Mouse (Mus musculus) limb, embryonic 10.5 days (tissue): ENCODE data around the gene Pcsk5. TPM values are rescaled to one million over a fixed set of nuclear protein-coding genes. Genes with fewer than 3 reads are reported as not detected.

Experiments used
- DNase-seq: peaks from one replicate; pipeline ENCODE4 v3.0.0-alpha.2; 2017; ENCODE audit warnings: low spot score
- H3K27ac ChIP-seq: fragments of 300-500 bp; sonication (generic); 2 replicates; pipeline ENCODE4 v1.5.1; 2016; ENCODE audit warnings: mild to moderate bottlenecking
- H3K27me3 ChIP-seq: fragments of 300-500 bp; sonication (generic); 2 replicates; pipeline ENCODE4 v1.6.1; 2016; ENCODE audit warnings: low read depth, mild to moderate bottlenecking; ENCODE audit not compliant: poor library complexity, severe bottlenecking
- H3K36me3 ChIP-seq: fragments of 300-500 bp; sonication (generic); 2 replicates; pipeline ENCODE4 v1.6.1; 2016; ENCODE audit warnings: mild to moderate bottlenecking, moderate library complexity
- H3K4me1 ChIP-seq: fragments of 300-500 bp; sonication (generic); 2 replicates; pipeline ENCODE4 v1.6.1; 2016
- H3K4me3 ChIP-seq: fragments of 300-500 bp; sonication (generic); 2 replicates; pipeline ENCODE4 v1.5.1; 2016; ENCODE audit warnings: mild to moderate bottlenecking, moderate library complexity
- H3K9me3 ChIP-seq: fragments of 300-500 bp; sonication (generic); replicated peaks from 2 replicates; pipeline ENCODE4 v1.6.1; 2016; ENCODE audit warnings: mild to moderate bottlenecking
- WGBS: fragments of 180-500 bp; shearing (Covaris S2); methylation state at CpG from one replicate; pipeline ENCODE4 v1.1.7; 2016; 5-methylcytosine and 5-hydroxymethylcytosine counted together
- polyA plus RNA-seq: library from polyadenylated mRNA; unstranded; fragments of >200 nt; fragmentation: Nextera tagmentation; extraction: Ambion mirVana; gene quantifications from 2 replicates; pipeline ENCODE4 v1.2.1, GENCODE M21; 2016

The Pcsk5 gene
- polyA plus RNA-seq, 1 experiment from 2014 or later, result 11.6 TPM

GRCm38 (mm10) chr19:17835681-17836565, 1.5 kb downstream of the Pcsk5 start:
- peaks cover 11% of the 10 kb centered on the region; the same call in 1 of the 2 replicates for H3K27me3 ChIP-seq
- peak overlapping the region; percentile 61 for H3K27ac ChIP-seq
- WGBS, result under 1% methylated on average over 28 of the region's 28 CpGs
- H3K36me3 ChIP-seq, result no peaks in the 10 kb centered on the region
- DNase-seq, result peak; percentile 61
- peak overlapping the region; percentile 80 for H3K4me3 ChIP-seq
- H3K4me1 ChIP-seq, result peaks cover 32% of the 10 kb centered on the region
- H3K9me3 ChIP-seq, result no peaks in the 10 kb centered on the region

GRCm38 (mm10) chr19:17834894-17835293, 2.5 kb downstream of the Pcsk5 start:
- H3K9me3 ChIP-seq, result no peaks in the 10 kb centered on the region
- peaks cover 32% of the 10 kb centered on the region for H3K4me1 ChIP-seq
- no peak for DNase-seq
- H3K27me3 ChIP-seq, result peaks cover 11% of the 10 kb centered on the region; the same call in 1 of the 2 replicates
- peak overlapping the region; percentile 80; the same call in 1 of the 2 replicates for H3K4me3 ChIP-seq
- H3K36me3 ChIP-seq, result no peaks in the 10 kb centered on the region
- H3K27ac ChIP-seq, result no peak overlapping the region

- Histone ChIP-seq H3K27me3 (no peaks in the 10 kb centered on the region), H3K4me1 (peaks cover 24% of the 10 kb centered on the region), H3K9me3 (no peaks in the 10 kb centered on the region), H3K36me3 (no peaks in the 10 kb centered on the region), H3K4me3 (no peak overlapping the region), H3K27ac (no peak overlapping the region)
- DNase-seq, result no peak
- 99% methylated on average over 2 of the region's 2 CpGs for WGBS
These were observed 6.1 kb downstream of the Pcsk5 start for GRCm38 (mm10) chr19:17831376-17831775.

GRCm38 (mm10) chr19:17828414-17828813, 9.0 kb downstream of the Pcsk5 start:
- WGBS, result 81% methylated on average over 8 of the region's 8 CpGs
- H3K9me3 ChIP-seq, result no peaks in the 10 kb centered on the region
- no peaks in the 10 kb centered on the region for H3K27me3 ChIP-seq
- H3K36me3 ChIP-seq, result no peaks in the 10 kb centered on the region
- H3K4me1 ChIP-seq, result no peaks in the 10 kb centered on the region
- no peak overlapping the region for H3K27ac ChIP-seq
- DNase-seq, result no peak
- H3K4me3 ChIP-seq, result no peak overlapping the region

- H3K4me1 ChIP-seq, result no peaks in the 10 kb centered on the region
- WGBS, result 77% methylated on average over 3 of the region's 3 CpGs
These were observed 10.7 kb downstream of the Pcsk5 start for GRCm38 (mm10) chr19:17826694-17827093.

GRCm38 (mm10) chr19:17820046-17820445, 17.4 kb downstream of the Pcsk5 start:
- DNase-seq, result no peak
- Histone ChIP-seq H3K9me3 (no peaks in the 10 kb centered on the region), H3K27me3 (no peaks in the 10 kb centered on the region), H3K36me3 (no peaks in the 10 kb centered on the region), H3K27ac (no peak overlapping the region), H3K4me3 (no peak overlapping the region), H3K4me1 (no peaks in the 10 kb centered on the region)
- 99% methylated on average over 2 of the region's 2 CpGs for WGBS

More at GRCm38 (mm10) chr19:17826694-17827093, 10.7 kb downstream of the Pcsk5 start:
- no peaks in the 10 kb centered on the region for H3K9me3 ChIP-seq
- no peaks in the 10 kb centered on the region for H3K27me3 ChIP-seq
- H3K4me3 ChIP-seq, result no peak overlapping the region
- H3K36me3 ChIP-seq, result no peaks in the 10 kb centered on the region
- H3K27ac ChIP-seq, result no peak overlapping the region
- no peak for DNase-seq

- 84% methylated on average over 5 of the region's 5 CpGs for WGBS
- no peak for DNase-seq
- Histone ChIP-seq H3K4me1 (no peaks in the 10 kb centered on the region), H3K9me3 (no peaks in the 10 kb centered on the region), H3K27ac (no peak overlapping the region), H3K36me3 (no peaks in the 10 kb centered on the region), H3K27me3 (no peaks in the 10 kb centered on the region), H3K4me3 (no peak overlapping the region)
These were observed 18.4 kb downstream of the Pcsk5 start for GRCm38 (mm10) chr19:17819081-17819480.

- Histone ChIP-seq H3K9me3 (no peaks in the 10 kb centered on the region), H3K27ac (no peak overlapping the region), H3K4me1 (no peaks in the 10 kb centered on the region; the same call in 1 of the 2 replicates), H3K27me3 (no peaks in the 10 kb centered on the region), H3K4me3 (no peak overlapping the region), H3K36me3 (no peaks in the 10 kb centered on the region)
- no peak for DNase-seq
- WGBS, result 84% methylated on average over 3 of the region's 3 CpGs
These were observed 22.4 kb downstream of the Pcsk5 start for GRCm38 (mm10) chr19:17815062-17815461.

- no peak for DNase-seq
- Histone ChIP-seq H3K4me1 (no peaks in the 10 kb centered on the region; the same call in 1 of the 2 replicates), H3K9me3 (no peaks in the 10 kb centered on the region), H3K27me3 (no peaks in the 10 kb centered on the region), H3K4me3 (no peak overlapping the region), H3K27ac (no peak overlapping the region), H3K36me3 (no peaks in the 10 kb centered on the region)
- WGBS, result 85% methylated on average over 5 of the region's 5 CpGs
These were observed 23.9 kb downstream of the Pcsk5 start for GRCm38 (mm10) chr19:17813449-17813990.

- H3K36me3 ChIP-seq, result no peaks in the 10 kb centered on the region
- no peaks in the 10 kb centered on the region for H3K9me3 ChIP-seq
- WGBS, result 72% methylated on average over 7 of the region's 7 CpGs
- no peak overlapping the region for H3K4me3 ChIP-seq
- no peaks in the 10 kb centered on the region; the same call in 1 of the 2 replicates for H3K4me1 ChIP-seq
- no peak for DNase-seq
- no peaks in the 10 kb centered on the region for H3K27me3 ChIP-seq
- H3K27ac ChIP-seq, result no peak overlapping the region
These were observed 24.8 kb downstream of the Pcsk5 start for GRCm38 (mm10) chr19:17812661-17813060.

- 80% methylated on average over 5 of the region's 5 CpGs for WGBS
- no peak overlapping the region for H3K4me3 ChIP-seq
- no peak for DNase-seq
- 0 out of 2 replicates have a peak, but pooled peaks cover 3% of the 10 kb centered on the region for H3K4me1 ChIP-seq
- H3K9me3 ChIP-seq, result no peaks in the 10 kb centered on the region
- H3K27ac ChIP-seq, result no peak overlapping the region
- no peaks in the 10 kb centered on the region for H3K27me3 ChIP-seq
- no peaks in the 10 kb centered on the region for H3K36me3 ChIP-seq
These were observed 30.8 kb downstream of the Pcsk5 start for GRCm38 (mm10) chr19:17806626-17807025.

GRCm38 (mm10) chr19:17800798-17801197, 36.6 kb downstream of the Pcsk5 start:
- no peaks in the 10 kb centered on the region for H3K9me3 ChIP-seq
- DNase-seq, result no peak
- no peaks in the 10 kb centered on the region for H3K4me1 ChIP-seq
- 91% methylated on average over 1 of the region's 1 CpGs for WGBS
- no peak overlapping the region for H3K4me3 ChIP-seq
- no peaks in the 10 kb centered on the region for H3K27me3 ChIP-seq
- no peak overlapping the region for H3K27ac ChIP-seq
- H3K36me3 ChIP-seq, result no peaks in the 10 kb centered on the region

- Histone ChIP-seq H3K27me3 (no peaks in the 10 kb centered on the region), H3K27ac (no peak overlapping the region), H3K9me3 (no peaks in the 10 kb centered on the region), H3K36me3 (no peaks in the 10 kb centered on the region), H3K4me3 (no peak overlapping the region), H3K4me1 (no peaks in the 10 kb centered on the region)
- 94% methylated on average over 4 of the region's 4 CpGs for WGBS
- DNase-seq, result no peak
These were observed 37.8 kb downstream of the Pcsk5 start for GRCm38 (mm10) chr19:17799419-17800185.
